Mouse (Mus musculus): ENCODE data around the gene Pparg.

Gene Pparg

GRCm38 (mm10) chr6:115361606-115362462, 1.1 kb downstream of the Pparg start:
- DNase-seq (ENCODE audit: inconsistent ontology term): no peak

GRCm38 (mm10) chr6:115366869-115367610, 6.3 kb downstream of the Pparg start:
- DNase-seq (ENCODE audit: inconsistent ontology term): no peak

DNA sequence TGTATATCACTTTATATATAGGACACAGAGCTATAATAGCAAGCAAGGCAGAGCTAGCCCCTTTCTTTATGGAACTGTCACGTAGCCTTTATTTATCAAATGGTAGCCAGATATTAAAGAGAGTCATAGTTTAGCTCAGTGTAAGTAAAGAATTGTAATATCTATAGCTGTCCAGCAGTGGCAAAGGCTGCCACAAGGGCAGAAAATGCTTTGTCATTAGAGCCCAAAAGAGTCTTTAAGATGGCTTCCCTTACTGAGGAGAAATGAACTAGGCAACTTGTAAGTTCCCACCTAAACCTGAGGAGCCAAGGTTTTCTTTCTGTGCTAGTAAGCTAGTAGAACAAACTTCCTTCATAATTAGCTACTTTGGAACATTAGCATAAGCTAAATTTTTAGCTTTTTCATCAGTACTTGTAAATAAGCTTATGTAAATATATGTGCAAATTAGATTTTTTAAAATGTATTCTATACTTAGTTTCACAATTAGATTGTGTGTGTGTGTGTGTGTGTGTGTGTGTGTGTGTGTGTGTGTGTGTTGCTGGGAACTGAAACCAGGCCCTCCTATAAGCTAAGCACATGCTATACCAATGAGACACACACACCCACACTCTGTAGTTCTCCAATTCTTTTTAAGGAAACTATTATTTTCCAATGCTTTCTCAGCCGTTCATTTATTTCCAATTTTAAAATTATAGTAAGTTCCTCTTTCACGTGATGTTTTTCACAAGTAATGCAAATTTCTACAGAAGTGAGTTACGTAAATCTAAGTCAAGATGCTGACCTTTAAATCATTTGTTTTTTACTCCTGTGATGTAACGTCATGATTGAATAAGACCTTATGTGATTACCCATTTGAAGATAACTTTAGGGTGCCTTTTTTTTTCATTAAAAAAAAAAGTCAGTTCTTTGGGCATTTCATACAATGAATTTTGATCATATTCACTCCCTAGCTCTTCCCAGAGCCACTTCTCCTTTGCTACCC, 14.4 kb downstream of the Pparg start:
- no peak for DNase-seq (ENCODE audit: inconsistent ontology term)

GRCm38 (mm10) chr6:115380596-115380995, 19.8 kb downstream of the Pparg start:
- no peak for DNase-seq (ENCODE audit: inconsistent ontology term)

- no peak for DNase-seq (ENCODE audit: inconsistent ontology term)
These were observed 22.0 kb downstream of the Pparg start for GRCm38 (mm10) chr6:115382712-115383111.

DNA sequence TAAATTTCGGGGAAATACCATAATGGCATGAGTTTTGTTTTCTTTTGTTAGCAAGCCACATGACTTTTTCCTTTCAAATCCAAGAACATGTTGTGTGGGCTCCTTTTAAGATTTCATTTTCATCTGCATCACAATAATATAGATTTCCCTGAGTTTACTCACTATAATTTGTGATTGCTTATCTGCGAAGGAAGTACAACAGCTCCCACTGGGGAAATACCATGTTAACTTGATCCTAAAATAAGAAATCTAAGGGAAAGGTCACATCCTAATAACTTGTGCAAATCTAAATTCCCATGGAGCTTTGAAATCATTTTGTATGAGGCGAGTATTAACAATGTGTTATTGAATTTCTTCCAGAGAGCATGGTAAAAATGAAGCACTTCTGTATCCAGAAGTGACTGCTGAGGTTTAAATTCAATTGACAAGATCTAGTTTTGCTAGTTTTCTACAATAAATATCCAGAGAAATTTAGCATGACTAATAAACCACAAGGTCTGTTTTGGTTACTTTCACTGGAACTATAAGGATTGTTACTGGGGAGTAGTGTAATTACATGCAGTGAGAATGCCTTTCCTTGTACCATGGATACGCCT, 29.3 kb downstream of the Pparg start:
- no peak for DNase-seq (ENCODE audit: inconsistent ontology term)

- no peak for DNase-seq (ENCODE audit: inconsistent ontology term)
These were observed 36.2 kb downstream of the Pparg start for GRCm38 (mm10) chr6:115396911-115397310.

DNA sequence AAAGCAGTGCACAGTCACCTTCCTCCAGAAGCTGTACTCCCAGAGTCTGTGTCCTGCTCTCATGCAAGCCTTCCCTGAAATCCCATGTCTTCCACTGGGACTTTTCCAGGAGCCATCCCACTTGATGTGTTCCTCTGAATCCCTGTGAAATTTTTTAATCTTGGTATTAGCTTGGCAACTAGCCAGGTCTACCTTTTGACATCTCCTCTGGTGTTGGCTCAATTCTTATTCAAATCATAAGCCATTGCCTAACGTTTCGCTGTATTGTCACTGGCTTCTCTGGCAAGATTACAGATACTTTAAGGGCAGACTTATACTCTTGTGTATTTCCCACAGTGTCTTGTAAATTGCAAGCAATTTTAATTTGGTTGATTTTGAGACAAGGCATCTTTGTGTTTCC, 43.6 kb downstream of the Pparg start:
- no peak for DNase-seq (ENCODE audit: inconsistent ontology term)

GRCm38 (mm10) chr6:115411477-115411876, 50.7 kb downstream of the Pparg start:
- DNase-seq (ENCODE audit: inconsistent ontology term): peak; percentile 59

DNA sequence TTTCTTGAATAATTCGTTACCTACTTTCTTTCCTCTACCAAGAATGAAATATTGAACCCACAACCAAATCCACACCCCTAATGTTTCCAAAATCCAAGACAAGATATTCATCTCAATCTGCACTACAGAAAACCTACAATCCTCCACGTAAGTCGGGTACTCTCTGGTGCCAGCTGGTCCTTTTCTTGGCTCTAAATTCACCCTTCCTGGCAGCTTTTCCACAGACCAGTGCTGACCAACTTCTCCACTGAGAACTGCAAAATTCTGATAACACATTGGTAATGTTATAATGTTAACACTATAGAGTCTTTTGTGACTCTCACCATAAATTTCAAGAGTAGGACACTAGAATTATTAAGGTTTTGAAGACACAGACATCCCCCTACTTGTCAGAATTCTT, 57.4 kb downstream of the Pparg start:
- DNase-seq (ENCODE audit: inconsistent ontology term): no peak

GRCm38 (mm10) chr6:115418964-115419363, 58.2 kb downstream of the Pparg start:
- DNase-seq (ENCODE audit: inconsistent ontology term): no peak

GRCm38 (mm10) chr6:115420963-115421362, 60.2 kb downstream of the Pparg start:
- DNase-seq (ENCODE audit: inconsistent ontology term): no peak

GRCm38 (mm10) chr6:115421665-115422064, 60.9 kb downstream of the Pparg start:
- DNase-seq (ENCODE audit: inconsistent ontology term): no peak

DNA sequence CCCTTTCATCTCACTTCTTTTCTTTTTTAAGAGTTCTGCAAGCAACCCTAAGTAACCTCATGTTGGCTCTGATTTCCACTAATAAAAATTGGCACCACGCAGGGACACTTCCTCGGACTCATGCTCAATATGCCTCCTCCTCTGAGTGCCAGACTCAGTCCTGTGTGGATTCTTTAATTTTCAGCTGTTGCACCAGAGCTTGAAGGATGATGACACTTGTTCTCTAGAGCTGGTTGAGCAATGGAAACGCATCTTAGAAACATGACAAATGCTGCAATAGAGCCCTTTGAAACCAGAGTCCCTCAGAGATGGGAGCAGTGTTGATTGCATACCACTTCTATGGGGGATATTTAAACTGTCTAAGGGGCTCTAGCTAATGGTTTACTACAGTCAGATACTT, 63.7 kb downstream of the Pparg start:
- no peak for DNase-seq (ENCODE audit: inconsistent ontology term)

DNA sequence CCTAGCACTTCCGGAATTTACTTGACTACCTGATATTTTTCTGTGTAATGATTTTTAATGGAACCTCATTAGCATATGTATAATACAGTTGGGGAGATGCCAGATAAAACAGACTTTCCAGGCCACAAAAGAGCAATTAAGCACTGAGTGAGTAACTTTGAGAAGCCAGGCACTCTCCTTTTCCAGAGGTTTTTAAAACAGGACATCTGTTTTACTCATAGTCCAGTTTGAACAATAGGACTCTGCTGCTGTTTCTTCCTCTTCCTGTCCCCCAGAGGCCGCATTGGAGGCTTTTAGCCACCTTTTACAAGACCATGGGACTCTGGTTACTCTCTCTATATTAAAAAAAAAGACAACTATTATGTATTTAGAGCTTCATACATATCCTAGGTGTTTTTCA, 72.0 kb downstream of the Pparg start:
- no peak for DNase-seq (ENCODE audit: inconsistent ontology term)

DNA sequence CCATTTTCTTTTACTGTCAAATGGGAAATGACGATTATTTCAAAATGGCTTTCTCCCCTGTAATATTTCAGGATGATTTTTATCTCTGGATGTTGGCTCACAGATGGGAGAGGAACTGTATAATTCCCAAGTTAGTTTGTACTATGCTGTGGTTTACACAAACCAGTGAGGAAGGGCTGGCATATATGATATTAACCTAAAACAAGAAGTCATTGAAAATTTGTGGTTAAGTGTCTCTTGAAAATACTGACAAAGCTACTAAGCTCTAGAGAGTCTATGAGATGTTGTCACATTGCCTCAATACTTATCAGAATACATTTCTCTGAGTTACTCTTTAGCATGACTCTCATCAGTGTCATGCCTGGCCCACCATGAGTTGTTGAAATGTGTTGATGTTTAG, 73.3 kb downstream of the Pparg start:
- DNase-seq (ENCODE audit: inconsistent ontology term): no peak

GRCm38 (mm10) chr6:115434816-115435215, 74.1 kb downstream of the Pparg start:
- DNase-seq (ENCODE audit: inconsistent ontology term): no peak

- no peak for DNase-seq (ENCODE audit: inconsistent ontology term)
These were observed 79.7 kb downstream of the Pparg start for GRCm38 (mm10) chr6:115440231-115441006.

DNA sequence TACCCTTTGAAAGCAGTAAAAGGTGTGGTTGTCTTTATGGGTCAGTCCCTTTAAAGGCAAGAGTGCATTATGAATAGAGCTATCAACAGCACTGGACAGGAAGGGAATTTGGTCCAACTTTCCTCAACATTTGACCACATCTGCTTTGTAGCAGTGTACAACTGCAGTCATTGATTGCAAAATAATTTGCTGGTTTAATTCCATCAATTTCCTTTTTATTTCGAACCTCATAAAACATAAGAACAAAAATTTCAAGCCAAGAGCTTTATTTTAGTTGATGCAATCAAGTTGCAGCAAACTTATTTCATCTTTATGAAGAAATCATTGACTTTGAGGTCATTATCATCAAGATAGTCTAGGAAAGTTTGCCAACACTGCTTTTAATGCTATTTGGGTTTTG, 91.8 kb downstream of the Pparg start:
- DNase-seq (ENCODE audit: inconsistent ontology term): no peak

GRCm38 (mm10) chr6:115462743-115463337, 102.1 kb downstream of the Pparg start:
- DNase-seq (ENCODE audit: inconsistent ontology term): peak; percentile 72
